Mouse (Mus musculus): Measurements from ENCODE around the gene Olfr1248.
"Not testable (repeated sequence)": the region's sequence is repeated elsewhere in the genome, so short reads cannot be mapped to it uniquely, and the experiment has no call there.

The Olfr1248 gene

DNA sequence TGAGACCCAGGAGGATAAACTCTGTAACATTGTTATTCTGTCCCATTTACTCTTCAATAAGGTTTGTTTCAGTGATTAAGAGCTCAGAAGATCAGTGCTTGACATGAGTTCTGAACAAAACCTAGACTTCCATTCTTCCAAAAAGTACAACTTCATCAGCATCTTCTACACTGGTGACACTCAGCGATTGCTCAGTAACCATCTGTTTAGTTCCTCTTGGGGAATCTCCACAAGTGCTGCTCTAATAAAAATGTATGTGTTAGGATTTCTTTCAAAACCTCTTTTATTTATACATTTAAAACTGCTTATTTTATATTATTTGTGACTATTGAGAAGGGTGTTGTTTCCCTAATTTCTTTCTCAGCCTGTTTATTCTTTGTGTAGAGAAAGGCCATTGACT lies at the start of gene Olfr1248:
Gene Olfr1248, minus strand, starts transcription at position 101 of the 400 bp plus-strand sequence.
- DNase-seq (ENCODE audit: low spot score), result not testable (repeated sequence)

DNA sequence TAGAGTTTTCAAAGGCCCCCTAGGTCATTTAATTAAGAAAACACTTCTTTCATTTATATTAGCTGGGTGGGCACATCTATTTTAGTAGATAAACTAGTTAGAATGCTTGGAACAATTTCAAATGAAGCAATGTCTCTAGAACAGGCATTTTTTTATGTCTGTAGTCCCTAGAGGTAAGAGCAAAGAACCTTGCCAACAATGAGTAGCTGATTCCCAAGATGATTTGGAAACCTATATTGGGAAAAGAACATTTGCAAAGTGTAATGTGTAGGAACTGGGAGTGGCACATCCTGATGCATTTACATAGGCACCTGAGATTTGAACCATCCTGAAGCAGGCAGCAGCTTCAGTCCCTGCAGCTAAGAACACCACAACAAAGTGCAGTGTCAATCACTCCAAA lies 43.3 kb upstream of the Olfr1248 start, which contains the start of gene Olfr1250:
Gene Olfr1250, minus strand, starts transcription at position 101 of the 400 bp plus-strand sequence.
- DNase-seq (ENCODE audit: low spot score), result no peak

DNA sequence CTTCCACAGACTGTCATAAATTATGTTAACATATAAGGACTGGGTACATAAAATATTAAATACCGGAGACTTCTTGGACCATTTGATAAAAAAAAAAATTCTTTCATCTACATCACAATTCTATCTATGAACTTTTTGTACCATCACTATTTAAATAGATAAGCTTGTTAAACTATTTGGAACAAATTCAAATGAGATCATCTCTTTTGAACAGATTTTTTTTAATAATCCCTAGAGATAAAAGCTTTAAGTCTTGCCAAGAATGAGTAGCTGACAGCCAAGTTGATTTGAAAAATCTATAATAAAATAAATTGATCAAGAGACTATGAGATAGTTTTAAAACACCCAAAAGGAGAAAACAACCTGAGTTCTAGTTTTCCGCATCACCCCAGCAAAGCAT lies 16.8 kb upstream of the Olfr1248 start, which contains the start of gene Olfr1249:
Gene Olfr1249, minus strand, starts transcription at position 101 of the 400 bp plus-strand sequence.
- no peak for DNase-seq (ENCODE audit: low spot score)

DNA sequence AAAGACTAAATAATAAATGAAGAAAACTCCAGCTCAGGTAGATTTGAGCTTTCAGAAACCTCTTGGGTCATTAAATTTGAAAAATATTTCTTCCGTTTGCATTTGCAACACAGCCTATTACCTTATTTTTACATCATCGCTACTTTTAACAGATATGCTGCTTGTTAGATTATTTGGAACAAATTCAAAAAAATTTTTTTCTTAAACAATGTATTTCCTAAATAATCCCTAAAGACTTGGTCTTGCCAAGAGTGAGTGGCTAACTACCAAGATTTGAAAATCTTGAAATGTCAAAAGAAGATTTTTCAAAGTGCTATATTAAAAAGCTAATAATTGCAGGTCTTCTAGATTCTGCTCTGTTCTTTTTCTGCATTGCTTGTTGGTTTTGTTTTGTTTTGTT lies 4.0 kb downstream of the Olfr1248 start, which contains the start of gene Olfr1247:
Gene Olfr1247, minus strand, starts transcription at position 101 of the 400 bp plus-strand sequence.
- no peak for DNase-seq (ENCODE audit: low spot score)

DNA sequence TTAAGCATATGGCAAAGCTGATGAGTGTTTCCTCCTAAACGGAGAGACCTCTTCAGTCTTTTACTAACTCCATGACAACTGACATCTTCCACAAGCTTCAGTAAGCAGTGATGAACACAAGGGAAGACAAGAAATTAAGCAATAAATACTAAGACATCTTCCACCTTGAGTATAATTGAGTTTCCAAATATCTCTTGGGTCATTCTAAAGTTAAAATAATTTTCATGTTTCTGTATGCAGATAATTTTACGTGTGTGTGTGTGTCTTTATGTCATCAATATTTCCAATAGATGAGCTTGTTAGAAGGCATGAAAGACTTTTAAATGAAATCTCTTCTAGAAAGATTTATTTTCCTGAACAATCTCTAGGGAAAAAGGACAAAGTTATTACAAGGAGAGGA lies 25.0 kb downstream of the Olfr1248 start, which contains the start of gene Olfr1246:
Gene Olfr1246, minus strand, starts transcription at position 101 of the 400 bp plus-strand sequence.
- DNase-seq (ENCODE audit: low spot score), result no peak

DNA sequence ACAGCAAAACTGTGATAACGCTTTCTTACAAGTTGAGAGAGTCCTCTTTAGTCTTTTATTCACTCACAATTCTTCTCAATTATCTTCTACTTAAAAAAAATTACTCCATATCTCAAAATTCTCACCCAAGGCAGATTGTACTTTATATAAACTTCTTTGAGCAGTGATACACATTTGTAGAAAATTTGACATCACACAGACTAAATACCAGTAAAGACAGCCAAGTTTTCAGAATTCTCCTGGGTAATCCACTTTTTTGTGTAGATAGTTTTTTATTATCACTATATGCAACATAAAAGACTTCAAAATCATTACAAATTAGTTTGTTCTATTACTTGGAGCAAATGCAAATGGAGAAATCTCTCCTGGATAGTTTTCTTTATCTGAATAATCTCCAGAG lies 39.7 kb downstream of the Olfr1248 start, which contains the start of gene Olfr1245:
Gene Olfr1245, minus strand, starts transcription at position 101 of the 400 bp plus-strand sequence.
- DNase-seq (ENCODE audit: low spot score), result no peak
